Mouse (Mus musculus): ENCODE measurements around the gene Rpsa. TPM values are rescaled to one million over a fixed set of nuclear protein-coding genes. Genes with fewer than 3 reads are reported as not detected.

Gene Rpsa
- polyA plus RNA-seq, 1 experiment from 2014 or later: 879 TPM

GRCm38 (mm10) chr9:120135454-120135853 lies 8.0 kb downstream of the Rpsa start:
- WGBS: 88% methylated on average over 11 of the region's 11 CpGs
- no peak overlapping the region for H3K9ac ChIP-seq (ENCODE audit: low read depth, low read length)
- H3K4me2 ChIP-seq (ENCODE audit: low read length): no peak overlapping the region
- no peak for ATAC-seq
- no peak overlapping the region for H3K27ac ChIP-seq (ENCODE audit: low read length)
- no peaks in the 10 kb centered on the region for H3K4me1 ChIP-seq (ENCODE audit: control insufficient read depth, insufficient read depth, low read length)
- H3K36me3 ChIP-seq (ENCODE audit: control insufficient read depth, insufficient read depth, low read length): peaks cover 21% of the 10 kb centered on the region; the same call in 1 of the 2 replicates
- H3K9me3 ChIP-seq (replicated peaks; ENCODE audit: control insufficient read depth, low read length, poor library complexity, severe bottlenecking): no peaks in the 10 kb centered on the region
- H3K27me3 ChIP-seq (ENCODE audit: control insufficient read depth, insufficient read depth, low read depth, low read length): no peaks in the 10 kb centered on the region
- no peak overlapping the region for H3K4me3 ChIP-seq (ENCODE audit: low read depth, low read length)

GRCm38 (mm10) chr9:120140652-120141051 lies 13.2 kb downstream of the Rpsa start:
- 9% methylated on average over 4 of the region's 4 CpGs for WGBS
- Histone ChIP-seq H3K9me3 (replicated peaks; ENCODE audit: control insufficient read depth, low read length, poor library complexity, severe bottlenecking) (no peaks in the 10 kb centered on the region), H3K4me1 (ENCODE audit: control insufficient read depth, insufficient read depth, low read length) (no peaks in the 10 kb centered on the region), H3K4me3 (ENCODE audit: low read depth, low read length) (no peak overlapping the region), H3K4me2 (ENCODE audit: low read length) (no peak overlapping the region), H3K36me3 (ENCODE audit: control insufficient read depth, insufficient read depth, low read length) (no peaks in the 10 kb centered on the region), H3K9ac (ENCODE audit: low read depth, low read length) (no peak overlapping the region), H3K27ac (ENCODE audit: low read length) (no peak overlapping the region), H3K27me3 (ENCODE audit: control insufficient read depth, insufficient read depth, low read depth, low read length) (no peaks in the 10 kb centered on the region)
- peak; percentile 77; the same call in 1 of the 2 replicates for ATAC-seq

- Histone ChIP-seq H3K9ac (ENCODE audit: low read depth, low read length) (no peak overlapping the region), H3K9me3 (replicated peaks; ENCODE audit: control insufficient read depth, low read length, poor library complexity, severe bottlenecking) (no peaks in the 10 kb centered on the region), H3K4me3 (ENCODE audit: low read depth, low read length) (no peak overlapping the region), H3K27me3 (ENCODE audit: control insufficient read depth, insufficient read depth, low read depth, low read length) (no peaks in the 10 kb centered on the region), H3K4me2 (ENCODE audit: low read length) (no peak overlapping the region), H3K4me1 (ENCODE audit: control insufficient read depth, insufficient read depth, low read length) (no peaks in the 10 kb centered on the region), H3K27ac (ENCODE audit: low read length) (no peak overlapping the region), H3K36me3 (ENCODE audit: control insufficient read depth, insufficient read depth, low read length) (no peaks in the 10 kb centered on the region)
- 89% methylated on average over 13 of the region's 13 CpGs for whole genome bisulfite sequencing
- ATAC-seq: no peak
Measured at GRCm38 (mm10) chr9:120144474-120144873, 17.0 kb downstream of the Rpsa start.

GRCm38 (mm10) chr9:120149222-120149828 lies 21.8 kb downstream of the Rpsa start, which contains the start of gene Mobp:
Gene Mobp, plus strand, starts transcription at chr9:120149707.
- no peaks in the 10 kb centered on the region for H3K4me1 ChIP-seq (ENCODE audit: control insufficient read depth, insufficient read depth, low read length)
- no peak within 1 kb of the TSS for H3K4me3 ChIP-seq (ENCODE audit: low read depth, low read length)
- no peaks in the 10 kb centered on the region for H3K36me3 ChIP-seq (ENCODE audit: control insufficient read depth, insufficient read depth, low read length)
- ATAC-seq: no peak
- WGBS: 34% methylated on average over 11 of the region's 11 CpGs
- no peak within 1 kb of the TSS for H3K9ac ChIP-seq (ENCODE audit: low read depth, low read length)
- no peak within 1 kb of the TSS for H3K4me2 ChIP-seq (ENCODE audit: low read length)
- no peak within 1 kb of the TSS for H3K27ac ChIP-seq (ENCODE audit: low read length)
- no peaks in the 10 kb centered on the region for H3K9me3 ChIP-seq (replicated peaks; ENCODE audit: control insufficient read depth, low read length, poor library complexity, severe bottlenecking)
- no peaks in the 10 kb centered on the region for H3K27me3 ChIP-seq (ENCODE audit: control insufficient read depth, insufficient read depth, low read depth, low read length)

- Histone ChIP-seq H3K4me2 (ENCODE audit: low read length) (no peak overlapping the region), H3K27ac (ENCODE audit: low read length) (no peak overlapping the region), H3K4me1 (ENCODE audit: control insufficient read depth, insufficient read depth, low read length) (no peaks in the 10 kb centered on the region), H3K9ac (ENCODE audit: low read depth, low read length) (no peak overlapping the region), H3K27me3 (ENCODE audit: control insufficient read depth, insufficient read depth, low read depth, low read length) (no peaks in the 10 kb centered on the region), H3K4me3 (ENCODE audit: low read depth, low read length) (no peak overlapping the region), H3K36me3 (ENCODE audit: control insufficient read depth, insufficient read depth, low read length) (no peaks in the 10 kb centered on the region), H3K9me3 (replicated peaks; ENCODE audit: control insufficient read depth, low read length, poor library complexity, severe bottlenecking) (no peaks in the 10 kb centered on the region)
- 76% methylated on average over 5 of the region's 5 CpGs for WGBS
- no peak for ATAC-seq
Measured at GRCm38 (mm10) chr9:120151152-120151551, 23.7 kb downstream of the Rpsa start.

DNA sequence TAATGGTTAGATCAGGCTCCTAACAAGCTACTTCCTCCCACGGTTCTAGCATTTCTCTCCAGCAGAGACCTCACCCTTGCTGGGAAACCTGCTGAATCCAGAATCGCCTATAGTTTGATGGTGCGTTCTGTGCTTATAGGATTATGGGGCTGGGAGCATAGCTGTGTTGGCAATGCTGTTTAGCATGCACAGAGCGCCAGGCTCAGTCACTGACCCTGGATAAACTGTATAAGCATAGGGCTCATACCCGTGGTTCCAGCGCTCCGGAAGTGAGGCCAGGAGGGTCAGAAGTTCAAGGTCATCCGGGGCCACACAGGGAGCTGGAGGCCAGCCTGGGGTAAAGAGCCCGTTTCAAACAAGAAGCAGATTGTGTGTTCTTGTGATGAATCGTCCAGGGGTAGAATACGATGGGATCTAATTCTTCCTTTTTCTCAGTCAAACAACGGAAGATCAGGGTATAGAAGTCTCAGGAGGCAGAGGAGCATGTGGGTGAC lies 24.5 kb downstream of the Rpsa start:
- no peaks in the 10 kb centered on the region for H3K27me3 ChIP-seq (ENCODE audit: control insufficient read depth, insufficient read depth, low read depth, low read length)
- no peaks in the 10 kb centered on the region for H3K4me1 ChIP-seq (ENCODE audit: control insufficient read depth, insufficient read depth, low read length)
- no peak overlapping the region for H3K4me2 ChIP-seq (ENCODE audit: low read length)
- WGBS: 76% methylated on average over 12 of the region's 12 CpGs
- no peak for ATAC-seq
- H3K4me3 ChIP-seq (ENCODE audit: low read depth, low read length): no peak overlapping the region
- no peaks in the 10 kb centered on the region for H3K9me3 ChIP-seq (replicated peaks; ENCODE audit: control insufficient read depth, low read length, poor library complexity, severe bottlenecking)
- H3K36me3 ChIP-seq (ENCODE audit: control insufficient read depth, insufficient read depth, low read length): no peaks in the 10 kb centered on the region
- no peak overlapping the region for H3K27ac ChIP-seq (ENCODE audit: low read length)
- no peak overlapping the region for H3K9ac ChIP-seq (ENCODE audit: low read depth, low read length)

DNA sequence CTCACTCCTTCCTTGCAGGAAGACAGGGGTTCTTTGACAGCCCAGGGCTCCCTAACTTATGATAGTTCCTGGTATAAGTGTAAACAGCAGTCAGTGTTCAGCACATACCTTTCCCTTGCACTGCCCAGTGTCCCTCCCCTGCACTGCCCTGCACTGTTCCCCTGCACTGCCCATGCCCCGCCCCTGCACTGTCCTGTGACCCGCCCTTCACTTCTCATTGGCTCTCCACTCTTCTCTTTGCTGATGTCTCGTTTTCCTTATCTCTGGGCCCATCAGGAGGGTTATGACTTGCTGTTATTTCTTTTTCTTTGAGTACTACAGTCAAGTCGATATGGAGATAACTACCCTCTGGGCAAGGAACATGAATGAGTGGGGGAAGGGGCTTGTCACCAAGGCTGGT lies 30.6 kb downstream of the Rpsa start:
- no peak overlapping the region for H3K4me2 ChIP-seq (ENCODE audit: low read length)
- H3K27ac ChIP-seq (ENCODE audit: low read length): no peak overlapping the region
- no peaks in the 10 kb centered on the region for H3K36me3 ChIP-seq (ENCODE audit: control insufficient read depth, insufficient read depth, low read length)
- H3K4me1 ChIP-seq (ENCODE audit: control insufficient read depth, insufficient read depth, low read length): no peaks in the 10 kb centered on the region
- ATAC-seq: no peak
- no peak overlapping the region for H3K4me3 ChIP-seq (ENCODE audit: low read depth, low read length)
- H3K9me3 ChIP-seq (replicated peaks; ENCODE audit: control insufficient read depth, low read length, poor library complexity, severe bottlenecking): no peaks in the 10 kb centered on the region
- no peaks in the 10 kb centered on the region for H3K27me3 ChIP-seq (ENCODE audit: control insufficient read depth, insufficient read depth, low read depth, low read length)
- 45% methylated on average over 4 of the region's 4 CpGs for WGBS
- no peak overlapping the region for H3K9ac ChIP-seq (ENCODE audit: low read depth, low read length)

- Histone ChIP-seq H3K9me3 (replicated peaks; ENCODE audit: control insufficient read depth, low read length, poor library complexity, severe bottlenecking) (no peaks in the 10 kb centered on the region), H3K4me3 (ENCODE audit: low read depth, low read length) (no peak overlapping the region), H3K4me1 (ENCODE audit: control insufficient read depth, insufficient read depth, low read length) (no peaks in the 10 kb centered on the region), H3K4me2 (ENCODE audit: low read length) (no peak overlapping the region), H3K36me3 (ENCODE audit: control insufficient read depth, insufficient read depth, low read length) (no peaks in the 10 kb centered on the region), H3K27me3 (ENCODE audit: control insufficient read depth, insufficient read depth, low read depth, low read length) (no peaks in the 10 kb centered on the region), H3K27ac (ENCODE audit: low read length) (no peak overlapping the region), H3K9ac (ENCODE audit: low read depth, low read length) (no peak overlapping the region)
- WGBS: 73% methylated on average over 16 of the region's 16 CpGs
- ATAC-seq: no peak
Measured at GRCm38 (mm10) chr9:120163862-120164261, 36.4 kb downstream of the Rpsa start.

DNA sequence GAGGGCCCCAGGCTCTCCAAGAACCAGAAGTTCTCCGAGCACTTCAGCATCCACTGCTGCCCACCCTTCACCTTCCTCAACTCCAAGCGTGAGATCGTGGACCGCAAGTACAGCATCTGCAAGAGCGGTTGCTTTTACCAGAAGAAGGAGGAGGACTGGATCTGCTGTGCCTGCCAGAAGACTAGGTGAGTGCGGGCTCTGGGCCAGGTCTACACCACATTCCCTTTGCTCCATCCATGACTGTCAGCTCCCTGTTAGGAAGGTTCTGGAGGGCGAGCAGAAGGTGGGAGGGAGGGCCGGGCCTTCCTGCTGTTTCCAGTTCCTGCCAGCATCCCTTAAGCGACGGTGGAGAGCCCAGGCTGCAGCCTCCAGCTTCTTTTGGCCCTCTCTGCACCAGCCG lies 40.3 kb downstream of the Rpsa start:
- H3K4me3 ChIP-seq (ENCODE audit: low read depth, low read length): no peak overlapping the region
- no peaks in the 10 kb centered on the region for H3K36me3 ChIP-seq (ENCODE audit: control insufficient read depth, insufficient read depth, low read length)
- H3K4me1 ChIP-seq (ENCODE audit: control insufficient read depth, insufficient read depth, low read length): no peaks in the 10 kb centered on the region
- H3K9me3 ChIP-seq (replicated peaks; ENCODE audit: control insufficient read depth, low read length, poor library complexity, severe bottlenecking): no peaks in the 10 kb centered on the region; the same call in 1 of the 2 replicates
- H3K9ac ChIP-seq (ENCODE audit: low read depth, low read length): no peak overlapping the region
- no peak overlapping the region for H3K4me2 ChIP-seq (ENCODE audit: low read length)
- no peaks in the 10 kb centered on the region for H3K27me3 ChIP-seq (ENCODE audit: control insufficient read depth, insufficient read depth, low read depth, low read length)
- ATAC-seq: no peak
- WGBS: 72% methylated on average over 11 of the region's 11 CpGs
- no peak overlapping the region for H3K27ac ChIP-seq (ENCODE audit: low read length)
